Mouse (Mus musculus): ENCODE results near the gene Paqr4. TPM values are rescaled to one million over a fixed set of nuclear protein-coding genes. Genes with fewer than 3 reads are reported as not detected.

Paqr4 gene
- polyA plus RNA-seq, 1 experiment from 2014 or later: 29.8 TPM

DNA sequence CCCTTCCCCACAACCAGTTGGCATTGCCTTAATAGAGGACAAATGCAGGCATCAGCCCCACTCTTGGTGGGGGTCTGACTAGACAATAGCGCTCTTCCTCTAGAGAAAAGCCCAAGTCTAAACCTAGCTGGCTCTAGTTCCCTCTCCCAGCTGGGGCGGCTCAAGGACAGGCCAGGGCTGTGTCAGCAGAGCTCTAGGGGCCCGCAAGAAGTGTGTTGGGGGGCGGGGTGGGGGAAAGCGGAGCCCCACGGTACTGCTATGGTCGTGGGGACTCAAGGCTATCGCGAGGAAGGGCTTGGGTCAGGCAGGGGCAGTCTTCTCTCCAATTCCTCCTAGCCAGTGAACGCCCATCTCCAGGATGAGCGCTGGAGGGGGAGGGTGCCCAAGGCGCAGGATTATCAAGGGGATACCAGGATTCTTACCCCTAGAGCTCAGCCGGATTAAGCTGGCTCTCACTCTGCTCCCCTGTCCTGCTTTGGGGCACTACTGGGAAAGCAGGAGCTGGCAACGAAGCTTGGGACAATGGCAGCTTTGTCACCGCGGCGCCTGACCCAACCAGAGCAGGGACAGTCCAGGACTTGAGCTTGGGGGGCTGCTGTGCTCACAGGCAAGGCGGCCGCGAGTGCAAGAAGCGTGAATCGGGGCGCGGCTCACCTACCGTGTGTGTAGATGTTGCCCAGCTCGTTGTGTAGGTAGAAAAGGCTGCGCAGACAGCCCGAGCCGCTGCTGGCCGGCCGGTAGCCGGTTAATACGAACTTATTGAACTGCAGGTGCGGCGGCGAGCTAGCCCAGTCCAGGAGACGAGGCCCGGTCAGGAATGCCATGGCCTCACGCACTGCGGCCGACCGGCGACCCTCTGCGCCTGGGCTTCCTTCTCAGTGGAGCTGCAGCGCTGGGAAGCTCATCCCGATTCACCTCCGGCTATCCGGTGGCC lies 1.2 kb downstream of the Paqr4 start:
- Histone ChIP-seq H3K9ac (peak overlapping the region; percentile 77), H3K36me3 (ENCODE audit: poor library complexity, severe bottlenecking) (peaks cover 33% of the 10 kb centered on the region), H3K4me1 (peaks cover 36% of the 10 kb centered on the region), H3K27me3 (peaks cover 47% of the 10 kb centered on the region), H3K9me3 (replicated peaks) (no peaks in the 10 kb centered on the region), H3K4me3 (peak overlapping the region; percentile 58), H3K27ac (no peak overlapping the region; the same call in 1 of the 2 replicates), H3K4me2 (peak overlapping the region; percentile 97)
- 1% methylated on average over 48 of the region's 48 CpGs for WGBS
- ATAC-seq: peak; percentile 26

DNA sequence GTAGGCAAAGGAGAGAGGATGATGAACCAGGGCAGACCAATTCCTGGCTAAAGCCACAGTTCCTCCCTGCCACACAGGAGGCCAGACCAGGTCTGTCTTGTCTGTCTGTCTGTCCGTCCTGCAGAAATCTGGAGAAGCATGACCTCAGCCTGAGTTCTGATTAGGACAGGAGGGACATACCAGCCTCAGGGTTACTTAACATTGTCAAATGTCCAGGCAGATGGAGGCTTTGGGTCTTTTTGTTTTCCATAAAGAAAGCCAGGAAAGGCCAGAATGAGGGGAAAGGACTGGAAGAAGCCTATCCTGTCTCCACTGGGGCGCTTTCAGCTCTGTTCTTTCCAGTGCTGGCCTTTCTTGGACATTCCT lies 1.8 kb downstream of the Paqr4 start:
- no peak for ATAC-seq
- Histone ChIP-seq H3K4me2 (peak overlapping the region; percentile 97), H3K27me3 (peaks cover 41% of the 10 kb centered on the region), H3K36me3 (ENCODE audit: poor library complexity, severe bottlenecking) (peaks cover 33% of the 10 kb centered on the region), H3K4me1 (peaks cover 36% of the 10 kb centered on the region), H3K9ac (peak overlapping the region; percentile 77), H3K9me3 (replicated peaks) (no peaks in the 10 kb centered on the region), H3K27ac (no peak overlapping the region), H3K4me3 (peak overlapping the region; percentile 58)
- WGBS: 26% methylated on average over 2 of the region's 2 CpGs

DNA sequence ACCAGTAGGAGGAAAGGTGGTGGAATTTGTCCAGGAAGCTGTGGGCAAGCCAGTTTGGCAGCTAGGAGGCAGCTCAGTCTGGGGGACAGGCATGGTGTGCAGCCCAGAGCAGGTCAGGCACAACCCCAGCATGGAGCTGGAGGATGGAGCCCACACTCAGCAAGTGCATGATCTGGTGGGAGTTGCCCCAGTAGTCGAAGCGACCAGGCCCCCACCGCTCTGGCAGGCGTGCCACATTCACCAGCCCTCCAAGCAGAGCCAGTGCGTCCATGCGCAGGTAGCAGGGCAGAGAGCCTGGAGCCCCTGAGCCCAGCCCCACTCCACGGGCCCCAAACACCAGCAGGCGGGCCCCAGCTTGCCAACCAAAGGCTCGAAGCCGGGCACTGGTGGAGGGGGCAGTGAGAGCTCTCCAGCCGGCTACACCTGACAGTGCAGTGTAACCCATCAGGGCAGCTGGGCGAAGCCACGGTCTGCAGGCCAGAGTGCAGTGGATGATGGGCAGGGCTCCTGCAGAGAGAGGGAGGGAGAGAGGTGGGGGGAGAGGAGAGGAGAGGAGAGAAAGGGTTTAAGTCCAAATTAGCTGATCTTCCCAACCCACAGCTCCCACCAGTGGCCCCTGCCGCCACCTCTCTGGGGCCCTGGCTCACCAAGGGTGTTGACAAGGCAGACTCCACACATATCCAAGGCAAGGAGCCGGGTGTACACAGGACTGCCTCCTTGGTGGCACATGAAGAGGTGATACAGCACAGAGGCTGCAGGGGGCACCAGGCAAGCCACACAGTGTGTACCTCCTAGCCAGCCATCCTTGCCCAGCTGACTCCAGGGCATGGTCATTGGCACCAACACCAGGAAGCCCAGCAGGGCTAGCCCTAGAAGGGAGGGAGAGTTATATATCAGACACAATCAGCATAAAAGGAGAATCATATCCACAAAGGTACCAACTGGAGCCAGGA lies 2.9 kb downstream of the Paqr4 start:
- Histone ChIP-seq H3K9ac (peak overlapping the region; percentile 30; the same call in 1 of the 2 replicates), H3K36me3 (ENCODE audit: poor library complexity, severe bottlenecking) (peaks cover 33% of the 10 kb centered on the region), H3K27ac (no peak overlapping the region), H3K9me3 (replicated peaks) (no peaks in the 10 kb centered on the region), H3K27me3 (peaks cover 30% of the 10 kb centered on the region), H3K4me3 (no peak overlapping the region), H3K4me1 (peaks cover 36% of the 10 kb centered on the region), H3K4me2 (peak overlapping the region; percentile 97; the same call in 1 of the 2 replicates)
- 54% methylated on average over 15 of the region's 15 CpGs for WGBS
- no peak for ATAC-seq

DNA sequence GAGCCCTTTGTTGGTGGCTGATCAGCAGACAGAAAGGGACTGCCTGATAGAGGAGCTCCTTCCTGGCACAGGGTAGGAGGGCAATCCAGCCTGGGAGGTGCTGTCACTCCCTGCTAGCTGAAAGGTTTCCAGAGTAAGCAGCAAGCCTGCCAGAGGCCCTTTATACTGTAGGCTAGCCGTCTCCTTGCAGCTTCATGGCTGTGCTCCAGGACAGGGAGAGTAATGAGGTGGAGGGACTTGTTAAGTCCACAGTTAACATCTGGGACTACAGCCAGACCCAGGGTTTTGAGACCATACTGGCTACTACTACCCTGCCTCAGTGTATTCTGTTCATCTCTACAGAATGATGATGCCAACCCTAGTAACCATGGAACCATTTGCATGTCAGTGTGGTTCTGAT lies 6.3 kb downstream of the Paqr4 start:
- H3K9me3 ChIP-seq (replicated peaks): no peaks in the 10 kb centered on the region
- WGBS: 59% methylated on average over 1 of the region's 1 CpGs
- ATAC-seq: no peak

DNA sequence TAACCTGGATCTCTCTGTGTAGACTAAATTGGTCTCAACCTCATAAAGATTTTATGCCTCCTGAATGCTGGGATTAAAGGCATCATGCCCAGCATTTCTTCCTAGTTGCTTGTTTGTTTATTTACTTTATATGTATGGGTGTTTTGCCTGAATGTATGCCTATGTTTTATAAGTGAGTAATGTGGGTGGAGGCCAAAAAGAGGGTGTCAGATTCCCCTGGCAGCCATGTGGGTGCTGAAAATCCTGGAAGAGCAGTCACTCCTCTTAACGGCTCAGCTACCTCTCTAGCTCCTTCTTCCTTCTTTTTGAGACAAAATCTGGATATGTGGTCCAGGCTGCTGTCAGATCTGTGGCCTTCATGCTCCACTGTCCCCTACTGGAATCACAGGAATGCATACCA lies 10.2 kb downstream of the Paqr4 start:
- WGBS: 83% methylated on average over 1 of the region's 1 CpGs
- H3K9ac ChIP-seq: no peak overlapping the region
- no peak for ATAC-seq
- H3K27ac ChIP-seq: no peak overlapping the region
- peaks cover 14% of the 10 kb centered on the region for H3K4me1 ChIP-seq
- no peaks in the 10 kb centered on the region for H3K27me3 ChIP-seq
- no peaks in the 10 kb centered on the region for H3K9me3 ChIP-seq (replicated peaks)
- H3K4me3 ChIP-seq: no peak overlapping the region
- H3K4me2 ChIP-seq: no peak overlapping the region
- peaks cover 10% of the 10 kb centered on the region for H3K36me3 ChIP-seq (ENCODE audit: poor library complexity, severe bottlenecking)

More for the DNA sequence above, 6.3 kb downstream of the Paqr4 start:
- Histone ChIP-seq H3K4me1 (peaks cover 18% of the 10 kb centered on the region), H3K4me2 (no peak overlapping the region), H3K4me3 (no peak overlapping the region), H3K36me3 (ENCODE audit: poor library complexity, severe bottlenecking) (peaks cover 33% of the 10 kb centered on the region), H3K9ac (no peak overlapping the region), H3K27ac (peak overlapping the region; percentile 44; the same call in 1 of the 2 replicates), H3K27me3 (peaks cover 5% of the 10 kb centered on the region; the same call in 1 of the 2 replicates)

DNA sequence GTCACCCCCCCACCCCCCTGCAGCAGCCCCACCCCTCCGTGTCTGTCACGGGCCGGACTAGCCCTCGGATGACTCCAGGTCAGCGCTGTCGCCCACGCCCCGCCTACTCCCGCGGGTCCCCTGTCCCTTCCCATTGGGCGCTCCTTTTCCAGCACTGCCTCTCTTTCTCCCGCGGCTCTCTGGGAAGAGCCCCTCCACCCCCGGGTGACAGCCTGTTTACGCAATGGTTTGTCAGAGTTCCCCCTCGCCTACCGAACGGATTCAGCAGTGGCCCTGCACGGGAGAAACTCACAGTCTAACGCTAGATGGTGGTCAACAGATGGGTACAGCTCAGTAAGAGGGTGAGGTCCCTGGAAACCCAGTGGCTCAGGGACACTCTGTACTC lies 13.9 kb downstream of the Paqr4 start:
- Histone ChIP-seq H3K4me1 (peaks cover 15% of the 10 kb centered on the region), H3K36me3 (ENCODE audit: poor library complexity, severe bottlenecking) (no peaks in the 10 kb centered on the region), H3K9ac (peak overlapping the region; percentile 81), H3K27me3 (no peaks in the 10 kb centered on the region), H3K27ac (0 out of 2 replicates have a peak overlapping the region, but pooled peaks have one; percentile 19), H3K4me3 (peak overlapping the region; percentile 89), H3K4me2 (peak overlapping the region; percentile 90), H3K9me3 (replicated peaks) (no peaks in the 10 kb centered on the region)
- 1% methylated on average over 20 of the region's 20 CpGs for whole genome bisulfite sequencing
- peak; percentile 81 for ATAC-seq

DNA sequence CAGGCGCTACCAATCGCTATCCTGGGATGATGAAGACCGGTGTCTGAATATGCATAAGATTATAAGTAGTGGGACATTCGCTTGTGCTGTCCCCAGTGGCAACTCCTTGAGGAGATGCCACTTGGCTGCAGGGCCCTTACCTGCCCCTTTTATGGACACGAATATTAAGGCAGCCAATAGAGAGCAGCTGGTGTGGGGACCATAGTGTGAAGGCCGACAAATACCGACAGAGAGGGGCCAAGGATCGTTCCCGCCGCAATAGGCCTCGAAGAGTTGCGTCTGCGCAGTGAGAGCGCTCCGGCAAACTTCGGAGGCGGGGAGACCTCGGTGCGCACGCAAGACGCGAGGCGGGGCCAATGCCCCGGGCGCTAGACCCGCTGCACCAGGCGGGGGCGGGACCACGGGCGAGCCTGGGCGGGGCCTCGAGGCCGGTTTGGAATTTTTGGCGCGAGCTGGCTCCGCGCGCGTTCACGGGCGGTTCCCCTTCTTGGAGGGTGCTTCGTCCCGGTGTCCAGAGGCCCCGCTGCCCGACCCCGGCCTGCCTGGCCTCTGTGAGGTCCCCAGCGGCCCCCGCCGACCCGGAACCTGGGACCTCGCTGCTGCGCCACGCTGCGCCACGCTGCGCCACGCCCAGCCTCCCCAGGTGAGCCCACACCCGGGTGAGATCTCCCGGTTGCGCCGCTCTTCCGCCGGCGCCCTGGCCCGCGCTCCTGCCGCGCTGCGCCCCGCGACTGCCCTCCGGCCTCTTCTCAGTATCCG lies 14.5 kb downstream of the Paqr4 start, which contains the start of gene Pkmyt1:
Gene Pkmyt1 (plus strand): TSS at position 338 of the 759 bp plus-strand sequence.
- Histone ChIP-seq H3K27me3 (no peaks in the 10 kb centered on the region), H3K9ac (peak within 1 kb of the TSS; percentile 81), H3K9me3 (replicated peaks) (no peaks in the 10 kb centered on the region), H3K27ac (peak within 1 kb of the TSS; percentile 54), H3K4me3 (peak within 1 kb of the TSS; percentile 89), H3K4me1 (peaks cover 15% of the 10 kb centered on the region), H3K4me2 (peak within 1 kb of the TSS; percentile 90), H3K36me3 (ENCODE audit: poor library complexity, severe bottlenecking) (no peaks in the 10 kb centered on the region)
- under 1% methylated on average over 68 of the region's 73 CpGs for WGBS
- ATAC-seq: peak; percentile 95

DNA sequence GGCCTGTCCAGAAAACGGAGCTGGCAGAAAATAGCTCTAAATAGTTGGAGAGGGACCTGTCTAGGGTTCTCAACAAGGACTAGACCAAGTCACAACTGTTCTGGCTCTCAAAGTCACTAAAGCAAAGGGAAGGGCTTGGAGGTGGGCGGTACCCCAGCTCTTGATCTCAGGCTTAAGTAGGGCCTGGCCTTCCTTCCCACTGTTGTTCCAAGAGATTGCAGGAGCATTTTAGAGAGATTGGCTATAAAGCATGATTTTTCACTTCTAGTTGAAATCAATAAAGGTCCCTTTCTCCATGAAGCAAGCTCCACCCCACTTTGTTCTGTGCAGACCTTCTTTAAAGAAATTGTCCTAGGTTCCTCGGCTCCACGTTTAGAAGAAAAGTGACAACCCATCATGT lies 15.2 kb downstream of the Paqr4 start:
- no peak overlapping the region for H3K27ac ChIP-seq
- H3K4me3 ChIP-seq: peak overlapping the region; percentile 89
- H3K4me2 ChIP-seq: peak overlapping the region; percentile 90
- H3K9me3 ChIP-seq (replicated peaks): no peaks in the 10 kb centered on the region
- peaks cover 2% of the 10 kb centered on the region; the same call in 1 of the 2 replicates for H3K27me3 ChIP-seq
- 71% methylated on average over 4 of the region's 4 CpGs for WGBS
- peaks cover 15% of the 10 kb centered on the region for H3K4me1 ChIP-seq
- ATAC-seq: no peak
- H3K36me3 ChIP-seq (ENCODE audit: poor library complexity, severe bottlenecking): no peaks in the 10 kb centered on the region
- H3K9ac ChIP-seq: peak overlapping the region; percentile 81

DNA sequence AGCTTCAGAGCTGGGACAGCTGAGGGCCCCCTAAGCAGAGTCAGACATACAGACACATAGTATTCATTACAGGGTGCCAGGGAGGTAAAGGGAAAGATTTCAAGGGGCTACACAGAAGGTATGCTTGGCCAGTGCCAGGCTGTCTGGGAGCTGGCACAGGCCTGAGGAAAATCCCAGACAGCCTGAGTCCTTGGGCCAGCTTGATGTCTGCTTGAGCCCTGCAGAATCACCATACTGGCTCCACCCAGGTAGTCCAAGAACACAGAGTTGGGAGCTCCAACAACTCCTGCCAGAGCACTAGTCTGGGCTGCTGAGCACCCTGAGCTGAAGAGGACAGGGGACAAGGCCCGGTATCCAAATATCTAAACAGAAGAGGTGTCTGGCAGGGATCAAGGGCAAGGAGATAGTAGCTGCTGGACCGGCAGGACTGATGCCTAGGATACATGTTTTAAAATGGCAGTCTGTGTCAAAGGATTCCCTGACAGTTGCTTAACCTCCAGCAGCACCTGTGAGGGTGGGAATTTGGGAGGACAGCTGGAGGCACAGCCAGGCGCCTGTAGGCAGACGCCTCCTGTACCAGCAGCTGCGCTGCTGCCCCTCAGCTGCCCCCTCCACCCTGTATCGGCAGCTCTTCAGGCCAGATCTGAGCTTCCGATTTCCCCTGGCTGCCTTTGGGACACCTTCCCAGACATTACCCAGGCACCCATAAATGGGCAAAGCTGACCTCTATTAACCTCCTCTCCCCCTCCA lies 18.1 kb downstream of the Paqr4 start, which contains the start of gene 1520401A03Rik:
Gene 1520401A03Rik (minus strand): TSS at position 408 of the 750 bp plus-strand sequence.
- peaks cover 15% of the 10 kb centered on the region for H3K4me1 ChIP-seq
- WGBS: 69% methylated on average over 7 of the region's 7 CpGs
- no peaks in the 10 kb centered on the region for H3K36me3 ChIP-seq (ENCODE audit: poor library complexity, severe bottlenecking)
- H3K27me3 ChIP-seq: peaks cover 3% of the 10 kb centered on the region; the same call in 1 of the 2 replicates
- no peak within 1 kb of the TSS for H3K27ac ChIP-seq
- ATAC-seq: no peak
- H3K9me3 ChIP-seq (replicated peaks): no peaks in the 10 kb centered on the region
- H3K4me3 ChIP-seq: no peak within 1 kb of the TSS
- H3K9ac ChIP-seq: peak within 1 kb of the TSS; percentile 12; the same call in 1 of the 2 replicates
- no peak within 1 kb of the TSS for H3K4me2 ChIP-seq

DNA sequence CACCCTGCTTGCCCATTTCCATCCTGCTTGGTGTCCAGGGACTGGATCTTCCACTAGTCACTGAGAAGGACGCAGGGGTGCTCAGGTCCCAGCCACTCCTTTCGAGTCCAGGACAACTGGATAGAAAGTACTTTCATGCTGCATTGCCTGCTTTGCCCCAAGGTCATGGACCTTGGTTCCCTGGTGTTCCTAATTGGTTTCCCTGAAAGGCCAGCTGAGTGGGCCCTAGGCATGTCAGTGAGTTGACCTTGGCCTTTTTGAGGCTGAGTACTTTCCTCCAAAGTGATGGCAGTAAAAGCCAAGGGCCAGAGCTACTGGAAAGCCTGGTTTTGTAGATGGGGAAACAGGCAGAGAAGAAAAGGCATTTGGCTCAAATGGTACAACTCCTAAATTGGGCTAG lies 18.8 kb downstream of the Paqr4 start:
- no peak for ATAC-seq
- 82% methylated on average over 2 of the region's 2 CpGs for WGBS
- no peak overlapping the region for H3K4me3 ChIP-seq

More for the DNA sequence above, 18.8 kb downstream of the Paqr4 start:
- Histone ChIP-seq H3K9ac (0 out of 2 replicates have a peak overlapping the region, but pooled peaks have one; percentile 12), H3K4me2 (no peak overlapping the region), H3K27me3 (peaks cover 3% of the 10 kb centered on the region; the same call in 1 of the 2 replicates), H3K4me1 (peaks cover 8% of the 10 kb centered on the region; the same call in 1 of the 2 replicates), H3K27ac (no peak overlapping the region), H3K9me3 (replicated peaks) (no peaks in the 10 kb centered on the region), H3K36me3 (ENCODE audit: poor library complexity, severe bottlenecking) (no peaks in the 10 kb centered on the region)
